Mouse (Mus musculus) midbrain, embryonic 11.5 days (tissue): ENCODE measurements around the gene B3gnt8. TPM values are rescaled to one million over a fixed set of nuclear protein-coding genes. Genes with fewer than 3 reads are reported as not detected.

ENCODE experiments used
- ATAC-seq: fragments of 200-750 bp; cut with Nextera tagmentation; 2 replicates; pipeline ENCODE4 v1.8.0; 2017; ENCODE audit warnings: moderate TSS enrichment, moderate library complexity; ENCODE audit not compliant: low FRiP score
- DNase-seq: peaks from one replicate; pipeline ENCODE4 v3.0.0; 2015; ENCODE audit warnings: low spot score; ENCODE audit errors: missing footprints
- H3K27ac ChIP-seq: fragments of 300-500 bp; sonication (generic); 2 replicates; pipeline ENCODE4 v1.5.1; 2014; ENCODE audit warnings: low read depth, low read length
- H3K27me3 ChIP-seq: fragments of 300-500 bp; sonication (generic); 2 replicates; pipeline ENCODE4 v1.6.1; 2014; ENCODE audit warnings: mild to moderate bottlenecking, low read length, moderate library complexity, mixed read lengths; ENCODE audit not compliant: control insufficient read depth, insufficient read depth
- H3K36me3 ChIP-seq: fragments of 300-500 bp; sonication (generic); 2 replicates; pipeline ENCODE4 v1.6.1; 2014; ENCODE audit warnings: mild to moderate bottlenecking, low read length, moderate library complexity, mixed read lengths; ENCODE audit not compliant: control insufficient read depth, insufficient read depth
- H3K4me1 ChIP-seq: fragments of 300-500 bp; sonication (generic); 2 replicates; pipeline ENCODE4 v1.6.1; 2014; ENCODE audit warnings: low read length; ENCODE audit not compliant: control insufficient read depth, insufficient read depth
- H3K4me2 ChIP-seq: fragments of 300-500 bp; sonication (generic); 2 replicates; pipeline ENCODE4 v1.6.1; 2014; ENCODE audit warnings: mild to moderate bottlenecking, moderate library complexity
- H3K4me3 ChIP-seq: fragments of 300-500 bp; sonication (generic); 2 replicates; pipeline ENCODE4 v1.5.1; 2014; ENCODE audit warnings: low read depth, low read length
- H3K9ac ChIP-seq: fragments of 300-500 bp; sonication (generic); 2 replicates; pipeline ENCODE4 v1.6.1; 2014; ENCODE audit warnings: low read length
- H3K9me3 ChIP-seq: fragments of 300-500 bp; sonication (generic); 2 replicates; pipeline ENCODE4 v1.6.1; 2016; ENCODE audit warnings: low read length; ENCODE audit not compliant: control insufficient read depth
- WGBS: fragments of 180-500 bp; shearing (Covaris S2); extraction: QIAGEN DNeasy Blood & Tissue Kit; methylation state at CpG from one replicate; pipeline ENCODE4 v1.1.7; 2014; 5-methylcytosine and 5-hydroxymethylcytosine counted together
- polyA plus RNA-seq: library from polyadenylated mRNA; unstranded; fragments of >200 nt; fragmentation: Nextera tagmentation; extraction: Ambion mirVana; gene quantifications from 2 replicates; pipeline ENCODE4 v1.2.1, GENCODE M21; 2014

B3gnt8 gene
- polyA plus RNA-seq, 1 experiment from 2014 or later: 0.36 TPM

GRCm38 (mm10) chr7:25645074-25645473, 18.6 kb downstream of the B3gnt8 start:
- no peak for ATAC-seq

GRCm38 (mm10) chr7:25647574-25648123, 21.2 kb downstream of the B3gnt8 start:
- H3K27me3 ChIP-seq: no peaks in the 10 kb centered on the region
- H3K4me3 ChIP-seq: no peak overlapping the region
- H3K27ac ChIP-seq: no peak overlapping the region
- 64% methylated on average over 5 of the region's 5 CpGs for WGBS
- no peak overlapping the region for H3K9ac ChIP-seq
- ATAC-seq: no peak
- H3K36me3 ChIP-seq: no peaks in the 10 kb centered on the region
- no peaks in the 10 kb centered on the region for H3K4me1 ChIP-seq
- H3K4me2 ChIP-seq: no peak overlapping the region
- H3K9me3 ChIP-seq: no peaks in the 10 kb centered on the region
- DNase-seq: peak; percentile 53

More at GRCm38 (mm10) chr7:25645074-25645473, 18.6 kb downstream of the B3gnt8 start:
- whole genome bisulfite sequencing: 45% methylated on average over 14 of the region's 14 CpGs
- Histone ChIP-seq H3K27me3 (no peaks in the 10 kb centered on the region), H3K27ac (no peak overlapping the region), H3K4me3 (no peak overlapping the region), H3K4me2 (no peak overlapping the region), H3K36me3 (no peaks in the 10 kb centered on the region), H3K4me1 (no peaks in the 10 kb centered on the region), H3K9ac (no peak overlapping the region), H3K9me3 (no peaks in the 10 kb centered on the region)
- DNase-seq: peak; percentile 2

- DNase-seq: no peak
- H3K9ac ChIP-seq: no peak overlapping the region
- H3K4me1 ChIP-seq: no peaks in the 10 kb centered on the region
- no peaks in the 10 kb centered on the region for H3K36me3 ChIP-seq
- 89% methylated on average over 5 of the region's 5 CpGs for WGBS
- H3K4me2 ChIP-seq: no peak overlapping the region
- no peaks in the 10 kb centered on the region for H3K9me3 ChIP-seq
- H3K27ac ChIP-seq: no peak overlapping the region
- no peak overlapping the region for H3K4me3 ChIP-seq
- H3K27me3 ChIP-seq: no peaks in the 10 kb centered on the region
- no peak for ATAC-seq
Measured at GRCm38 (mm10) chr7:25649839-25650238, 23.4 kb downstream of the B3gnt8 start.

GRCm38 (mm10) chr7:25651281-25651680, 24.8 kb downstream of the B3gnt8 start:
- no peak for ATAC-seq
- no peak overlapping the region for H3K4me2 ChIP-seq
- no peaks in the 10 kb centered on the region for H3K36me3 ChIP-seq
- no peak overlapping the region for H3K4me3 ChIP-seq
- WGBS: 91% methylated on average over 8 of the region's 8 CpGs
- no peaks in the 10 kb centered on the region for H3K27me3 ChIP-seq
- H3K27ac ChIP-seq: no peak overlapping the region
- no peaks in the 10 kb centered on the region for H3K9me3 ChIP-seq
- no peak overlapping the region for H3K9ac ChIP-seq
- peak; percentile 47 for DNase-seq
- H3K4me1 ChIP-seq: no peaks in the 10 kb centered on the region

GRCm38 (mm10) chr7:25652244-25652759, 25.8 kb downstream of the B3gnt8 start:
- ATAC-seq: no peak
- 92% methylated on average over 12 of the region's 12 CpGs for WGBS
- H3K4me2 ChIP-seq: no peak overlapping the region

GRCm38 (mm10) chr7:25655601-25656428, 29.4 kb downstream of the B3gnt8 start:
- Histone ChIP-seq H3K4me3 (no peak overlapping the region), H3K4me2 (no peak overlapping the region), H3K9me3 (no peaks in the 10 kb centered on the region), H3K27ac (no peak overlapping the region), H3K36me3 (no peaks in the 10 kb centered on the region), H3K4me1 (peaks cover 6% of the 10 kb centered on the region), H3K27me3 (no peaks in the 10 kb centered on the region), H3K9ac (no peak overlapping the region)
- no peak for ATAC-seq
- peak; percentile 82 for DNase-seq
- 77% methylated on average over 11 of the region's 11 CpGs for WGBS

More at GRCm38 (mm10) chr7:25652244-25652759, 25.8 kb downstream of the B3gnt8 start:
- Histone ChIP-seq H3K4me1 (peaks cover under 1% of the 10 kb centered on the region; the same call in 1 of the 2 replicates), H3K9ac (no peak overlapping the region), H3K27me3 (no peaks in the 10 kb centered on the region), H3K9me3 (no peaks in the 10 kb centered on the region), H3K27ac (no peak overlapping the region), H3K4me3 (no peak overlapping the region), H3K36me3 (no peaks in the 10 kb centered on the region)
- peak; percentile 35 for DNase-seq

GRCm38 (mm10) chr7:25657785-25658184, 31.3 kb downstream of the B3gnt8 start:
- H3K4me1 ChIP-seq: peaks cover 6% of the 10 kb centered on the region
- DNase-seq: no peak
- WGBS: 47% methylated on average over 10 of the region's 10 CpGs
- no peaks in the 10 kb centered on the region for H3K27me3 ChIP-seq
- no peaks in the 10 kb centered on the region for H3K9me3 ChIP-seq
- H3K4me2 ChIP-seq: peak overlapping the region; percentile 85
- H3K4me3 ChIP-seq: peak overlapping the region; percentile 67
- no peak overlapping the region for H3K27ac ChIP-seq
- H3K9ac ChIP-seq: peak overlapping the region; percentile 64
- H3K36me3 ChIP-seq: no peaks in the 10 kb centered on the region
- ATAC-seq: no peak

- H3K9me3 ChIP-seq: no peaks in the 10 kb centered on the region
- no peaks in the 10 kb centered on the region for H3K27me3 ChIP-seq
- ATAC-seq (peak; percentile 99), DNase-seq (peak; percentile 100)
- H3K4me1 ChIP-seq: peaks cover 6% of the 10 kb centered on the region
- H3K36me3 ChIP-seq: no peaks in the 10 kb centered on the region
- H3K4me2 ChIP-seq: peak within 1 kb of the TSS; percentile 85
- under 1% methylated on average over 50 of the region's 50 CpGs for WGBS
- peak within 1 kb of the TSS; percentile 70 for H3K9ac ChIP-seq
- H3K4me3 ChIP-seq: peak within 1 kb of the TSS; percentile 67
- H3K27ac ChIP-seq: peak within 1 kb of the TSS; percentile 33; the same call in 1 of the 2 replicates
Measured at GRCm38 (mm10) chr7:25658657-25659472, 32.4 kb downstream of the B3gnt8 start, which contains the start of the genes Bckdha and Exosc5. Bckdha (minus strand) TSS chr7:25658981. Exosc5 (plus strand) TSS chr7:25659164.
